11 mouse cellular contexts compared by ENCODE assay signal in the genomic region with DNA sequence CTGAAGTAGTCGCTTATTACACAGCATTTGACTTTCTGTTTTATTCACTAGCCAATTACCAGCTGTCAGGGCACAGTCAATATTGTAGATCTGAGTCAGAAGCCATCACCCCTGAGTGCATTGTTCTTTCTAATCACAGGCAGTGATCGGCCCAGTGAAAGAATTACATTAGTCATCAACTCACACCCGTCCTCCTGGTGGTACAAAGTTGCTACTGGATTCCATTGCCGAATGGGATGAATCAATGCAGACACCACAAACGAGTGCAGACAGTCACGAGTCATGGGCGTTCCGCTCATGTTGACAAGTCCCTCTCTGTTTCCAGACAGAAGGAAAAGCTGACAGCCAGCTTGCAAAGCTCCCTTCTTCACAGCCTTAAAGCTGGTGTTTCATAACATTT. TPM values are rescaled to one million over a fixed set of nuclear protein-coding genes. Genes with fewer than 3 reads are reported as not detected.
A peak's percentile ranks its signal among the peaks of the same experiment; 100 is the strongest.
DNase-seq lines count a peak whose midpoint lies in the region; ATAC-seq and TF ChIP-seq lines count a peak whose summit lies in the region.
"Had no signal": no experiment of that assay in that cellular context is flagged by ENCODE, and none has a peak within 500 bp of the region (broad histone marks: within the 10 kb centered on the region; RNA-seq: fewer than 3 reads in every experiment).

No protein-coding gene starts in this region.

- H3K9ac ChIP-seq in hindbrain, postnatal 0 days (replicated peaks; ENCODE audit: low read length), result no peak overlapping the region
- no peak overlapping the region for H3K9ac ChIP-seq in hindbrain, embryonic 16.5 days (ENCODE audit: low read depth, low read length)
- H3K9ac ChIP-seq in intestine, postnatal 0 days (ENCODE audit: low read depth, low read length), result no peak overlapping the region
- H3K9ac ChIP-seq: embryonic facial prominence, embryonic 13.5 days; hindbrain, embryonic 15.5 days had no signal

- 52% methylated on average over 8 of the region's 8 CpGs for WGBS in hindbrain, postnatal 0 days
- WGBS in hindbrain, embryonic 16.5 days, result 48% methylated on average over 8 of the region's 8 CpGs
- WGBS in intestine, postnatal 0 days, result 45% methylated on average over 8 of the region's 8 CpGs

- H3K4me2 ChIP-seq in hindbrain, postnatal 0 days (ENCODE audit: low read depth, low read length), result no peak overlapping the region
- no peak overlapping the region for H3K4me2 ChIP-seq in hindbrain, embryonic 16.5 days (ENCODE audit: low read length)
- H3K4me2 ChIP-seq in intestine, postnatal 0 days (replicated peaks; ENCODE audit: low read depth), result no peak overlapping the region
- H3K4me2 ChIP-seq: embryonic facial prominence, embryonic 13.5 days; hindbrain, embryonic 15.5 days had no signal

- DNase-seq in hindbrain, postnatal 0 days (ENCODE audit: low spot score), result peak; percentile 13
- DNase-seq in 3T3-L1 (ENCODE audit: low read depth, low spot score), result peak; percentile 91
- no peak for DNase-seq in lung, postnatal 36 days
- no peak for DNase-seq in c-Kit-positive CD71-positive TER-119-positive erythroid progenitor cells, embryonic 14.5 days (ENCODE audit: low spot score)
- DNase-seq: lung, postnatal 10 days; right cerebral cortex, postnatal 14 days had no signal

- no peaks in the 10 kb centered on the region for H3K27me3 ChIP-seq in hindbrain, postnatal 0 days (ENCODE audit: insufficient read depth, low read length)
- H3K27me3 ChIP-seq in hindbrain, embryonic 16.5 days (replicated peaks; ENCODE audit: control insufficient read depth, insufficient read depth, low read length), result no peaks in the 10 kb centered on the region
- H3K27me3 ChIP-seq in E14TG2a.4 (ENCODE audit: insufficient read depth, low read length), result no peaks in the 10 kb centered on the region
- H3K27me3 ChIP-seq in intestine, postnatal 0 days (replicated peaks; ENCODE audit: control insufficient read depth, insufficient read depth, low read length), result no peaks in the 10 kb centered on the region
- H3K27me3 ChIP-seq: embryonic facial prominence, embryonic 13.5 days; hindbrain, embryonic 15.5 days had no signal

- no peaks in the 10 kb centered on the region for H3K36me3 ChIP-seq in hindbrain, postnatal 0 days (ENCODE audit: insufficient read depth, low read length)
- no peaks in the 10 kb centered on the region for H3K36me3 ChIP-seq in hindbrain, embryonic 16.5 days (ENCODE audit: control insufficient read depth, insufficient read depth, low read length)
- no peaks in the 10 kb centered on the region for H3K36me3 ChIP-seq in E14TG2a.4 (ENCODE audit: insufficient read depth, low read length)
- H3K36me3 ChIP-seq in intestine, postnatal 0 days (ENCODE audit: control insufficient read depth, insufficient read depth), result peaks cover 14% of the 10 kb centered on the region
- H3K36me3 ChIP-seq: hindbrain, embryonic 15.5 days had no signal

- H3K9me3 ChIP-seq in hindbrain, postnatal 0 days (ENCODE audit: low read length), result no peaks in the 10 kb centered on the region
- H3K9me3 ChIP-seq in hindbrain, embryonic 16.5 days (ENCODE audit: control insufficient read depth, low read length), result no peaks in the 10 kb centered on the region
- H3K9me3 ChIP-seq in E14TG2a.4 (ENCODE audit: low read length), result peaks cover under 1% of the 10 kb centered on the region; the same call in 1 of the 2 replicates
- no peaks in the 10 kb centered on the region for H3K9me3 ChIP-seq in intestine, postnatal 0 days (ENCODE audit: control insufficient read depth)
- H3K9me3 ChIP-seq: embryonic facial prominence, embryonic 13.5 days; hindbrain, embryonic 15.5 days had no signal

- no peak overlapping the region for H3K4me3 ChIP-seq in hindbrain, postnatal 0 days (ENCODE audit: low read length)
- H3K4me3 ChIP-seq in hindbrain, embryonic 16.5 days (ENCODE audit: low read length), result no peak overlapping the region
- no peak overlapping the region for H3K4me3 ChIP-seq in E14TG2a.4 (replicated peaks; ENCODE audit: low read length)
- no peak overlapping the region for H3K4me3 ChIP-seq in intestine, postnatal 0 days (ENCODE audit: low read depth, low read length)
- H3K4me3 ChIP-seq: embryonic facial prominence, embryonic 13.5 days; hindbrain, embryonic 15.5 days had no signal

- no peaks in the 10 kb centered on the region for H3K4me1 ChIP-seq in hindbrain, postnatal 0 days (ENCODE audit: insufficient read depth, low read length)
- H3K4me1 ChIP-seq in hindbrain, embryonic 16.5 days (ENCODE audit: control insufficient read depth, insufficient read depth, low read depth, low read length), result no peaks in the 10 kb centered on the region; the same call in 1 of the 2 replicates
- no peaks in the 10 kb centered on the region for H3K4me1 ChIP-seq in E14TG2a.4 (replicated peaks; ENCODE audit: low read depth, low read length)
- no peaks in the 10 kb centered on the region for H3K4me1 ChIP-seq in intestine, postnatal 0 days (replicated peaks; ENCODE audit: control insufficient read depth, insufficient read depth, low read length)
- H3K4me1 ChIP-seq: embryonic facial prominence, embryonic 13.5 days had no signal

- TF ChIP-seq CTCF in hindbrain, postnatal 0 days (IDR thresholded peaks at IDR 0.05; ENCODE audit: low read depth), result peak; percentile 46
- peak; percentile 21 for TF ChIP-seq CTCF in E14TG2a.4 (conservative IDR thresholded peaks at IDR 0.05; ENCODE audit: low read length)
- TF ChIP-seq CTCF in intestine, postnatal 0 days (IDR thresholded peaks at IDR 0.05; ENCODE audit: low read depth), result peak; percentile 61

- no peak for ATAC-seq in hindbrain, postnatal 0 days
- ATAC-seq in hindbrain, embryonic 16.5 days, result no peak
- peak; percentile 79 for ATAC-seq in intestine, postnatal 0 days

- H3K27ac ChIP-seq in hindbrain, postnatal 0 days, result no peak overlapping the region
- H3K27ac ChIP-seq in hindbrain, embryonic 16.5 days (ENCODE audit: low read depth, low read length), result no peak overlapping the region
- no peak overlapping the region for H3K27ac ChIP-seq in intestine, postnatal 0 days (ENCODE audit: low read depth, low read length)
- H3K27ac ChIP-seq: embryonic facial prominence, embryonic 13.5 days; hindbrain, embryonic 15.5 days had no signal

RNA-seq across cellular contexts. Expression of gene Fam114a1, which starts 22.7 kb away (rescaled TPM):
- 3.9 and 5.8 TPM in 2 replicates for total RNA-seq in hindbrain, postnatal 0 days (2014; rRNA removed)
- polyA plus RNA-seq in hindbrain, postnatal 0 days (2015; fragmentation: Nextera tagmentation; extraction: Ambion mirVana), result 6.8 and 7.3 TPM in 2 replicates
- 9.6 and 11.5 TPM in 2 replicates for polyA plus RNA-seq in hindbrain, embryonic 16.5 days (2015; fragmentation: Nextera tagmentation; extraction: Ambion mirVana)
- polyA plus RNA-seq in intestine, postnatal 0 days (2015; fragmentation: Nextera tagmentation; extraction: Ambion mirVana), result 30.5 and 31.8 TPM in 2 replicates

RNA-seq across cellular contexts. Expression of gene Tlr6, which starts 32.6 kb away (rescaled TPM):
- 0.07 and 0.16 TPM in 2 replicates for total RNA-seq in hindbrain, postnatal 0 days (2014; rRNA removed)
- polyA plus RNA-seq in hindbrain, postnatal 0 days (2015; fragmentation: Nextera tagmentation; extraction: Ambion mirVana), result 0.34 and 0.48 TPM in 2 replicates
- 0.25 and 0.31 TPM in 2 replicates for polyA plus RNA-seq in hindbrain, embryonic 16.5 days (2015; fragmentation: Nextera tagmentation; extraction: Ambion mirVana)
- 0.27 and 0.43 TPM in 2 replicates for polyA plus RNA-seq in intestine, postnatal 0 days (2015; fragmentation: Nextera tagmentation; extraction: Ambion mirVana)

RNA-seq across cellular contexts. Expression of gene Tlr1, which starts 59.2 kb away (rescaled TPM):
- 0.10 and 0.75 TPM in 2 replicates for total RNA-seq in hindbrain, postnatal 0 days (2014; rRNA removed)
- polyA plus RNA-seq in hindbrain, postnatal 0 days (2015; fragmentation: Nextera tagmentation; extraction: Ambion mirVana), result 0.24 and 0.35 TPM in 2 replicates
- 0.29 and 0.46 TPM in 2 replicates for polyA plus RNA-seq in hindbrain, embryonic 16.5 days (2015; fragmentation: Nextera tagmentation; extraction: Ambion mirVana)
- polyA plus RNA-seq in intestine, postnatal 0 days (2015; fragmentation: Nextera tagmentation; extraction: Ambion mirVana), result 1.0 and 1.6 TPM in 2 replicates

Comparison
In these comparisons a context has a peak if more than half of its experiments do, and no peak if none do; other contexts are left out.
1. DNase-seq: peak in hindbrain, postnatal 0 days (single experiment) and 3T3-L1 (single experiment); none in lung, postnatal 36 days (single experiment) and c-Kit-positive CD71-positive TER-119-positive erythroid progenitor cells, embryonic 14.5 days (single experiment).
2. Peak in every context shown above with its lines, with median percentiles within 50 percentile points of each other: CTCF ChIP-seq.